Mouse (Mus musculus): Measurements from ENCODE around the gene Srbd1.

The Srbd1 gene

DNA sequence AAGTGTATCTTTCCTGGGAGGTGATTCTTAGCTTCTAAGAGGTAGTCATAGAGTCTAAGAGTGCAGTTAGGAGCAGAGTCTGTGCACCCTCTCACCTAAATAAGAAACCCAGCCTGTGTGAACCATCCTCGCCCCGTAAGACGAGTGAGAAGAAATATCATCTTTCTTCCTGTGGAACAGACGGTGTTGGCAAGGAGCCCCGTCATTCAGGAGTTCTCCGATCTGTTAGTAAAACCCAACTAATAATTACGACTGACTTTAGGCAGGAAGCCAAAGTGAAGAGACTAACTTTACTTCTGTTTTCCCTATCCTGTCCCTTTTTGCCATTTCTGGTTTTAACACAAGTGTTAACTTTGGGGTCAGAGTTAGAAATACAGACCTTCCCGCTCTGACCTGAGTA is 166.1 kb downstream of the Srbd1 start:
- DNase-seq = no peak

DNA sequence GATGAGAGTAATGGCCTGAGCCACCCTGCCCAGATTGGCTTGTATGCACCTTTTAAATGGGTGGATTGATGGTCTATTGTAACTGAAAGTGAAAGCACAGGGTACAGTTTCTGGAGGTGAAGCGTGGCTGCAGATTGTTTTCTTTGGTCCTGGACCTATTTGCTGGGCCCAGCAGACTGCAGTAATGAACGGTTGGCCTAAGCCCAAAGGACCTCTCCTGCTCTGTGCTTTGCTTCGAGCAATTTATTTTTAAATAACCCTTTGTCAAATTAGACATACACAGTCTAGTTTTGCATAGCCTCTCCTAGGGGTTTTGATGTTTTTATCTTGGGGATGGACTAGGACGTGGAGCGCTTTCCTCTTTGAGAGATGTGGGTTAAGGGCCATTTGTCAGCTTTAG is 169.9 kb downstream of the Srbd1 start:
- no peak for DNase-seq

DNA sequence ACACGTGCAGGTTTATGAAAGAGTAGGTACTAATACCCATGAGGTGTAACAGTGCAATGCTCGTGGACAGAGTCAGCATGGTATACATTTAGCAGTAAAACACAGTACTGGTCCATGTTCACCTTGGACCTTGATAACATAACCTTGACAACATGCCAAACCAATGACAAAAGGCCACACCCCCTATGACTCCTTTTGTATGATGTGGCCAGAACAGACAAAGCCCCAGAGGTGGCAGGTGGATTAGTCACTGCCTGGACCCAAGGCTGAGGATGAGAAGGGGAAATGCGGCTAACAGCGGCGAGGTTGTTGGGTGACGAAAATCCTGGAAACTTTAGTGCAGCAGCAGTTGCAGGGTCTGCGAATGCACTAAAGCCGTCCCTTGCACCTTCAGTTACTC is 170.4 kb downstream of the Srbd1 start:
- DNase-seq = no peak

DNA sequence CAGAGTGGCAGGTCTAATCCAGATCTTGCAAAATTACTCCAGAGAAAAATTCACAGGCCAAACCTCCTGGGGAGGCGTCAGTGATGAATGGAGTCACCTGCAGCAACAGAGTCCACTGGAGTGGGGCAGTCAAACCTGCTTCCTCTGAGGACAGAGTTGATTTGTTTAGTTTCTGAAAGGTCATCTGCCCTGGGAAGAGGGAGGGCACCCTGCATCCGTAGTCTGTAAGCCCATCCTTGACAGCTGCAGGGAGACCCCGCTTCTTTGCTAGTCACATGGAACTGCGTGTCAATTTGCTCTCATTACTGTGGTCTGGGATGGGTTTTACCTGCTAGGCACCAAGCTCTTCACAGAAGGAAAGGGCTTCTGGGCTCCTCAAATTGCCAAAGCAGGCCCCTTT is 173.9 kb downstream of the Srbd1 start:
- DNase-seq = no peak

DNA sequence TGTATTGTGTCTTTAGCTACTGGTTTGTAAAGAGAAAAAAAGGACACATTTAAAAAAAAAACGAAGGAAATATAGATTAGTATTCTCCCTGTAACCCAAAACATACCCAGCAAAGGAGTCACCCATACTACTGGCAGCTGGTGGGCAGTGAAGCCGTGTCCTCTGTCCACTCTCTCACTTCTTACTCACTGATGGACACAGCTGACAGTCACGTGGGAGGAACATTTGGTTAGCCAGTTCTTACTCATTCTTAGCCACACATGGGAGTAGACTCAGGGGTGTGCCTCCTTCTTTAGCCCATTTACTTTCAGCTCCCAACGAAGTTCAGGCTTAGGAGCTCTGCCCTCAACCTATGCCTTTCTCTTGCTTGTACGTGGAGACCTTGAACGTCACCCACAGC is 183.3 kb downstream of the Srbd1 start:
- no peak for DNase-seq

DNA sequence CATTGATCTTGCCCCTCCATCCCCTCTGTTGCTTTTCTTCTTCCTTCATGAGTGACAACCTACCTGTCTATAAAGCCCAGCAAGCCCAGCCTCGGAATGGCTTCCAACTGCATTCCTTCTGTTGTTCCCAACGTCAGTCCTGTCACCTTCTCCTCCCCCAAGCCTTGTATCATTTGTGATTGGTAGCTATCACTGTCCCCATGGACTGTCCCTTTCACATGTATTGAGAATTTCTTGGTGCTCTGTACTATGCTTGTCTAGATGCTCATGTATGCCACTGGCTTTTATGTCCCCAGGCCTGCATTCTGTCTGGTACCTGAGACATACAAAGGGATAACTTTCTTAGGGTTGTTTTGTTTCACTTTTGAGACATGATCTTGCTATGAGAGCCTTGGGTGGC is 193.2 kb downstream of the Srbd1 start:
- DNase-seq = no peak

DNA sequence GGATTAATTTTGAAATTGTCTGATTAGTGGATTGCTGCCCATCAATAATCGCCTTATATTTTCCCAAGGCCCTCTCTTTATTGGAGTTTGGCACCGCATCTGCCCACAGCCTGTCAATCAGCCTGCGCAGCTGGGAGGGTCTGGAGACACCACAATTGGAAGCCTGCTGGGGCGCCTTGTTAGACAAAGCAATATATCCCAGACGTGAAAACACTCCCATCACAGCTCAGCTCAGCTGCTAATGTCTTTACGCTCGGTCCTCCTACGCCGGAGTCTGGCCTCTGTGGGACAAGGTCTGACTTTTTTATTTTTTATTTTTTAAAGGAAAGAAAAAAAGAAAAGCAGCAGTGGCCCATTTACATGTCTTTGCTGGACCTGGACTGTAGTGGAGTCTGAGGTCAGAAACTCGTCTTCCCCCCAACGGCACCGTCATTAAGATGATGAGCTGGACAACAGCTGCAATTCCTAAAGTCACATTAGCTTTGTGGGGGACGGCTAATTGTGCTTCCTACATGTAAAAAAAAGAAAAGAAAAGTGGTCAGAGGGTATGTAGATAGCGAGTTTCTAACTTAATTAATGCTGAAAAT is 195.0 kb downstream of the Srbd1 start:
- no peak for DNase-seq

DNA sequence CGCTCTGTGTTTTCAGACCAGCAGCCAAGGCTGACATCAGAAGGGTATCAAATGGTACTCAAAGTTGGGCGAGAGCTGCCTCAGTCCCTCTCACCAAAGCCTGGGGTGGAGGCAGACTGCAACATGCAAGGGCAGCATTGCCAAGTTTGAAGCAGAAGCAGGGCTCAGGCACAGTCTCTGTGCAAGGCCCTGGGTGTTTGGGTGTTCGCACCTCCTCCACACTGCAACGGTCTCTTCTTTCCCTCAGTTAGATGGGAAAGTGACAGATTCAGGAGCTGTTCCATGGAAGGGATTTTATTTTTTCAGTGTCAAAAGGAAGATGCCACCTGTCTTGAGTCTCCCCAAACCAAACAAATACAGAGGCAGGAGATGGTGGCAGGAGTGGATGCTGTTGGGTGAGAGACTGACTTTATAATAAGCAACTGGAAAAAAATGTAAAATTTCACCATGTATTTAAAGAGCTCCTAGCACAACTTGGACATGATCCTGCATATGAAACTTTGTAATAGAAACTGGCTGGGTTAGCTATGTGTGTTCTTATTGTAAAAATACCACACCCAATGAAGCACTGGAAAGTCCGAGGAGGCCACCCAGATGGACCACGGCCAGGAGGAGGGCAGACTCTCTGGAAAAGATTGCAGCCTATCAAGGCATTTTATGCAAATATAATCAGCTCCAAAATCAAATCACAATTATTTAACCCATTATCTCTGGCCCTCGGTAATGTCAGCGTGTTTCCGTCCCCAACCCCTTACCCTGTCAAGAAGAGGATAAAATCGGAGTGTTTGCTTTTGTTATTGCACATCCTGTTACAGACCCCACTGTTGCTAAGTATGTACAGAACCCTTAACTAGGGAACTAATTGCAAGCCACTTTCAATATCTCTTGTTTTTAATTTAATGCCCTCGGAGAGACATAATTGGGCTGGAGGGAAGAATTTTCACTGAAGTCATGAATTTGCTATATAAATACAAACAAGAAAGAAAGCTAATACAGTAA is 195.8 kb downstream of the Srbd1 start:
- no peak for DNase-seq

DNA sequence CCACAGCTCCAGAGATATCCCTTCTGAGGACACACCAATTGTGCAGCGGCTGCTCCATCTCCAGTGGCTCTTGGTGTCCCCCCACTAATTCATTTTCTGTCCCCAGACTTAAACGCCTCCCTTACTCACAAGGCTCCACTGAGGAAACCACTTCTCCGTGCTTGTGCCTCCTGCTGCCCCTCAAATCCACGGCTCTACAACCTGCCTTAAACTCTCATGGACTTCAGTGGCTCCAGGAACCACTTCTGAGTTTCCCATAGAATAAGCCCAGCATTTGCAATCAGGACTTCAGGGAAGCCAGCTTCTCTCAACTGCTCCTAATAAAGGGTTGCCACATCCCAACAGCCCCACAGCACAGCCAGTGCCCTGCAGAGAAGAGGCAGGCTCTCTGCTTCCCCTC is 200.2 kb downstream of the Srbd1 start:
- DNase-seq = no peak

DNA sequence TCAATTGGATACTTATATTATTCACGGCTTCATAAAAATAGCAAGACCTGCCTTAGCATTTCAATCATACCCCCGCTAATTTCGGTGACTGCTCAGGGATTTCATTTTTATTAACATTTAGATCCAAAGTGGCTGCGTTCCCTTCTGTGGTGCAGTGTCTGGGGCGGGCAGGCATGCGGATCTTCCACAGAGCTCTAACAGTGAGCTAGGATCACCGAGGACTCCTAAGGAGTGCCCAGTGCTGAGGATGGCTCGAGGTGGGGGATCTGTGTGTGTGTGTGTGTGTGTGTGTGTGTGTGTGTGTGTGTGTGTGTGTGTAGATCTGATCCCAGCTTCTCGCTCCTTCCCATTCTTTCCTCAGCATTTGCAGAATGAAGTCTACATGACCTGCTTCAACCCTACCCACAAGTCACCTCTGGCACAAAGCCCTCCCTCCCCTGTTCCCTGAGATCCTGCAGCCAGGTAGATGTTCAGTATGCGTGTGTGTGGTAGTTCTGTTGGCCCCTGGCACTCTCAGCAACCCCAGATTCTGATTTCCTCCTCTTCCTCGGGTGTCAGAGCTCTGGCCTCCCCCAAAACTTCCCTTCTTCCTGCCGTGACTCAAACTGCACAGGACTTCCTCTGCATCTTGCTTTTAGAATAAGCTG is 200.9 kb downstream of the Srbd1 start:
- DNase-seq = no peak

DNA sequence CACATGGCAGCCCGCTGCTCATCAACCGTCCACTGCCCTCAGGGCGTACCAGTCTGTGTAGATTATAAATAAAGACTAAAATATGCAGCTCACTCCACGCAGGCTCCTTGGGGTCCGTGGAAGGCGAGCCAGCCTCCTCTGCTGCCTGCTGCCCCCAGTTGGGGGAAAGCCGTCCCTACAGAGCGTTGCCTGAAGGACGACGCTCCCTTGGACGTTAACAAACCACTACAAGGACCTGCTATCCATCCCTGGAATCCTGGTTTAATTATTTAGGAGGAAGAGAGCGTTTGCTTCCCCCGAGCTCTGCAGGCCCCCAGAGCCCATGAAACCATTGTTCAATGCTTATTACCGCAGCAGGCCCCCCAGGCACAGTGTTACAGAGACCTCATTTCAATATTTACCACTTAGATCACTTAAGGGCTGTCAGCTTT is 201.4 kb downstream of the Srbd1 start:
- no peak for DNase-seq

DNA sequence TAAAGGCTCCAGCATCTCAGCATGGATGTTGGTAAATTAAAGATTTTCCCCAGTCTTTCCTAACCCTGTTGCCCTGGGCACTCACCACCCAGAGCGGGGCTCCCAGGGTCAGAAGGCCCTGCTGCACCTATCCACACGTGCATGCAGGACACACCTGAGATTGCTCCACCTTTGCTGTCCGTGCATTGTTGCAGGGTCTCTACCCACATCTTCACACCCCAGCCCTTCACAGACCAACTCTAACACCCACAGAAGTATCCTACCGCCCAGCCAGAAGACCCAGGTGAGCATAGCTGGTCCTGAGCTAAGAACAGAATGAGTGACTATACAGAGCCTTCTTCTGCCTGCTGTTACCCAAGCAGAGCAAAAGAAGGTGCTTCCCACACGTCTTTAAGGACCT is 201.9 kb downstream of the Srbd1 start:
- no peak for DNase-seq

DNA sequence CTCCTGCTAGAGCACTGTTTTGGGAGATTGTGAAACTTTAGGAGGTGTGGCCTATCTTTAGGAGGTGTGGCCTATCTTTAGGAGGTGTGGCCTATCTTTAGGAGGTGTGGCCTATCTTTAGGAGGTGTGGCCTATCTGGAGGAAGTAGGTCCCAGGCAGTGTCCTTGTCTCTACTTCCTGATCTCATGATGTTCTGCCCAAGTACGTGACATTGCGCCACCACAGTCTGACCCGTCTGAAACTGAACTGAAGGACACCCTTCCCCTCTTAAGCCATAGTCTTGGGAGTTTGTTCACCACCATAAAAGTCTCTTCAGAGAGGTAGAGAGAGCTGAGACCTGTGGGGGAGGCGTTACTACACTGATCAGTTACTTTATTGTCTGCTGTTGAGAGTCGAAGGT is 202.9 kb downstream of the Srbd1 start:
- no peak for DNase-seq

DNA sequence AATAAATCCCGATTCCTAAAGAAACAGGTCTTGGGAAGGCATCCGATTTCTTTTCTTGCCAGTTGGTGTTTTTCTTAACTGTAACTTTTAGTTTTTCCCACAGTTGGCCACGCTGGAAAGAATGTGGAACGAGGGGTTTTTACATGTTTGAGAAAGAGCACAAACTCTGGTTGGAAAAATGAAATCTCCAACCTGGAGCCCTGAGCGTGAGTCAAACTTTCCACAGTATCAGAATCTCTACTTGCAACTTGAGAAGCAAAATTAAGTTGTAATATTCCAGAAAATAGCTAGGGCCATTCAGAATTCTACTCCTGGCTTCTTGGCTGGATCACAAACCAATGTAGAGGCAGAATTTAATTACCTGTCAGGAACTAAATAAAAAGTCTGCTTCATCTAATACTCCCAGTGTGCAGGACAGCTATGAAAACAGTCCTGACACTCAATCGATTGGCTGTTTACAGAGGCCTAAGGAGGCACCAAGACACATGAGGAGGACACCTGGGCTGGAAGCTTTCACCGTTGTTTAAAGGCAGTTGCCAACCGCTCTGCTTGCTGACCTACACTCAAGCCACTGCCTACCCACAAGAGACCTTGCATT is 203.7 kb downstream of the Srbd1 start:
- no peak for DNase-seq

DNA sequence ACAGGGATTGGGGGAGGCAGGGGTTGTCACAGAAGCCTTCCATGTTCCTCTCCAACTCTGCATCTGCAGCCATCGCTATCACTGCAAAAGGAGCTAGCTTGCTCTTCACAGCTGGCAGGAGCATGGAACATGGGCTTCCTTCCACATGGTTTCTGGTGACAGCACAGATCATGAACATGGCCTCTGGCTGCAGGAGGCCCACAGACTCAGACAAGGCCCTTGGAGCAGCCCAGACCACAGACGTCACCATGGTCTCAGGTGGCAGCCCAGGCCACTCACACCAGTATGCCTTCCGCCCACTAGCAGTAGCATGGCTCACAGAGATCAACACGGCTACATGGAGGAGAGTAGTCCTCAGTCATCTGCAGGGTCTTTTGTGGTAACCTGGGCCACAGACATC is 207.8 kb downstream of the Srbd1 start:
- DNase-seq = no peak

DNA sequence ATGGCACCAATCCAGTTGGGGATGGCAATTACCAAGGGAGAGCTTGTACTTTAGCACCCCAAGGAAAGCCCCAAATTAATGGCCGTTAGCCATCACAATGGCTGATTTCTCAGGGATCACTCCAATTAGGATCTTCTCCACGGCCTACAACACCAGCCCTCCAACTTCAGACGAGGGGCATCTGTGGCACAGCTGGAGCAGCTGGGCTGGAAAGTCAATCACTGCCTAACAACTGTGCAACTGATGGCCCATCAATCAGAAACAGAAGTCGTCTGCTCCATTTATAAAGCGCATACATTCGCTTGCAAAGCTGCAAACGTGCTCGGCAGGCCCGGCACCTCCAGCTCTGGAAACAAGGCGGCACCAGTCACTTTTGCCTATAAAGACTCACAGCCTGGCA is 209.7 kb downstream of the Srbd1 start:
- no peak for DNase-seq

Measured in cerebellum, postnatal 36 days (tissue).